Mouse (Mus musculus) stomach, postnatal 0 days (tissue): ENCODE measurements around the gene Nfia.

Source experiments
- CTCF ChIP-seq: IDR thresholded peaks from 2 replicates; pipeline ENCODE4 v1.5.1; 2016; ENCODE audit warnings: antibody characterized with exemption, low read depth, mild to moderate bottlenecking, moderate library complexity
- EP300 ChIP-seq: optimal IDR thresholded peaks from 2 replicates; pipeline ENCODE3; 2016; ENCODE audit warnings: antibody characterized with exemption

DNA sequence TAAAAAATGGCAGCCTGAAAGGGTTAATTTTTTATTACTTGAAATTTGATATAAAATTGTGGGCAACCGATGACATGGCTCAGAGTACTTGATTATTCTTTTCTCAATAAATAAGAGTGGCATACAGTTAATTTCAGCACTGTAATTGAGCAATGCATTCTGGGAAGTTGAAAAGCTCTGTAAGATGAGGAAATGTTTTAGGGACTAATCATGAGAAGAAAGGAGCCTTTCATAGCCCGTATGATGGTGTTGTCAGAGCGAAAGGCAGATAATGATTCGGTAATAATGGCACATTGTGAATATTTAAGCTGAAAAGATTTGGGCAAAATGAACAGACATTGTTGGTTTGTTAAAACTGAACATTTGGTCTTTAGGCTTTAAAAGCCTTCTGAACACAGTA lies 133.3 kb downstream of the Nfia start:
- TF ChIP-seq CTCF (no peak), EP300 (no peak)
